Mouse (Mus musculus): Measurements from ENCODE around the gene St6galnac3.

The St6galnac3 gene

DNA sequence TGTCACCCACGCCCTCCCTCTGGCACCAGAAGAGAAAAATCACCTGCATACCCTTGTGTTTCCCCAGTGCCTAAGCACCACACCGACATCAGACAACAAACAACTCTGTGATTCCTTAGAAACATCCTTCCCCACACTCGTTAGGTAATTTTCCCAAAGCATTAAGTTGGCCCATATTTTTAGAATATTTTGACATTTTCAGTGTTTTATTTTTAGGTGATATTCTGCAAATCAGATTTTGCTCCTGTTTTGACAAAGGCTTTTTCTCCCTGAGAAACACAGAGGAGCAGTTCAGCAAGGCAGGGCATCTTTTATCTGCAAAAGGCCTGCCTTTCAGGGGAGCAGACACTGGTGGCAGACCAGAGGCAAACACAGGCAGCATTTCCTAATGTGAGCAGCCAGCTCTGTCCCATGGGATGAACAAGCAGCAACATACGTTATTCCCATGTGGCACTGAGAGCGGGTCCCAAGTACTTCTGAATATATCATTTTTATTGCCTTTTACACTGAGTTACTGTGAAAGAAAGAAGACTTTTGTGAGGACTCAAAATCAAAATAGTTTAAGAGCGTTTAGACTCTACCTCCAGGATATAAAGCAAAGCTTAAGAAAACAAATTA is 199.7 kb downstream of the St6galnac3 start:
- no peak for DNase-seq (ENCODE audit: low read depth, low spot score)

GRCm38 (mm10) chr3:153516848-153517247 is 208.1 kb downstream of the St6galnac3 start:
- no peak for DNase-seq (ENCODE audit: low read depth, low spot score)

GRCm38 (mm10) chr3:153513501-153514060 is 211.4 kb downstream of the St6galnac3 start:
- no peak for DNase-seq (ENCODE audit: low read depth, low spot score)

GRCm38 (mm10) chr3:153512545-153512944 is 212.4 kb downstream of the St6galnac3 start:
- no peak for DNase-seq (ENCODE audit: low read depth, low spot score)

GRCm38 (mm10) chr3:153511151-153511580 is 213.8 kb downstream of the St6galnac3 start:
- DNase-seq (ENCODE audit: low read depth, low spot score), result no peak

- no peak for DNase-seq (ENCODE audit: low read depth, low spot score)
These were observed 214.8 kb downstream of the St6galnac3 start for GRCm38 (mm10) chr3:153510048-153510630.

- DNase-seq (ENCODE audit: low read depth, low spot score), result no peak
These were observed 215.3 kb downstream of the St6galnac3 start for GRCm38 (mm10) chr3:153509643-153510042.

GRCm38 (mm10) chr3:153509029-153509428 is 215.9 kb downstream of the St6galnac3 start:
- DNase-seq (ENCODE audit: low read depth, low spot score), result no peak

DNA sequence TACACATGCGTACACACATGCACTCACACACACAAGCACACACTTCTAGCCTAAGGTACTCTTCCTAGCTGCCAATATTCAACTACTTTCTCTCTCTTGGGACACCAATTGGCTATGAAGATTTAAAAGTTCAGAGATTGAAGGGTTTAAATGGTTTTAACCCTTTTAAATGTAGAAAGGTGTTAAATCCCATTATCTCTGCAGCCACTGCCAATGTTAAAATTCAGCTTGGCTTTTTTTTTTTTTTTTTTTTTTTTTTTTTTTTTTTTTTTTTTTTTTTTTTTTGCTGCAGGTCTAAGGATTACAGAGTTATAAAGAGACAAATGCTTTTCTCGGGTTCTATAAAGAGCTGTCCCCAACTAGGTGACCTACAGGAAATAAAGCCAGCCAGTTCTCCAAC is 216.4 kb downstream of the St6galnac3 start:
- DNase-seq (ENCODE audit: low read depth, low spot score), result no peak

DNA sequence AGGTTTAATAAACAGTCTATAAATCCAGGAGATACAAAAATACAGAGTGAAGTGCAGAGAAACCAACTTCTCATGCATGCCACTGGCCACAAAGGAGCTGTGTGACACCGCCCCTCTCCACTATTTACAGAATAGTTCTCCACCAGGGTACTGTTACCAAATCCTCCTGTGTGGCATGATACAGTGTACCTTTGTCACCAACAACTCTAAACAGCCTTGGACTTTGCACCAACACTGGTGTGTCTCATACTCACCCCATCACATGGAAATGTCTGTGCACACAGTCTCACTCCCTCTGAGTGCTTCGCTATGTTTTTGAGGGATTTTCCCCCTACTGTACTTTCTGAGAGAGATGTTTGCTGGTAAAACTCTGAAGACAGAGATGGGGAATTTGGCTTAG is 217.4 kb downstream of the St6galnac3 start:
- no peak for DNase-seq (ENCODE audit: low read depth, low spot score)

- DNase-seq (ENCODE audit: low read depth, low spot score), result no peak
These were observed 222.5 kb downstream of the St6galnac3 start for GRCm38 (mm10) chr3:153502488-153502887.

DNA sequence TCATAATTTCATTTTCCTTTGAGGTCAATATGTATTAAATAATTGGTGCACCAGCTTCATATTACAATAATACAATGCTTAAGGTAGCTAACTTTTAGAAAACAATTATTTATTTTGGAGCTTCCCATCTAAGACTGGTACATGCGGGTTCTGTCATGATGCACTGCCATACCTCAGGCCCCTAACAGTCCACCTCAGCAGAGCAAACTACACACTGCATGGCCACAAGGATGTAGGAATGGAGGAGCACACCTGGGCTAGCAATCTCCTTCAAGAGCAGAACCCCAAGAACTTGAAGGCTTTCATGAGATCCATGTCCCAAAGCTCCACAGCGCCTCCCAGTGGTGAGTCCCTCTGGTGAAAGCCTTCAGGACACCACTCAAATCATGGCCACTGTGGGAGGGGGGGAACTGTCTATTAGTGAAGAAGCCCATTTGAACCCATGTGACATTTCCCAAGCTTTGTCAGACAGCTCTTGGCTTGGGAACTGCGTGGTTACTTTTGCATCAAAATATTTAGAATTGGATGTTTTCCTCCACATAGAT is 223.6 kb downstream of the St6galnac3 start:
- DNase-seq (ENCODE audit: low read depth, low spot score), result peak; percentile 31

GRCm38 (mm10) chr3:153492986-153493385 is 232.0 kb downstream of the St6galnac3 start:
- no peak for DNase-seq (ENCODE audit: low read depth, low spot score)

DNA sequence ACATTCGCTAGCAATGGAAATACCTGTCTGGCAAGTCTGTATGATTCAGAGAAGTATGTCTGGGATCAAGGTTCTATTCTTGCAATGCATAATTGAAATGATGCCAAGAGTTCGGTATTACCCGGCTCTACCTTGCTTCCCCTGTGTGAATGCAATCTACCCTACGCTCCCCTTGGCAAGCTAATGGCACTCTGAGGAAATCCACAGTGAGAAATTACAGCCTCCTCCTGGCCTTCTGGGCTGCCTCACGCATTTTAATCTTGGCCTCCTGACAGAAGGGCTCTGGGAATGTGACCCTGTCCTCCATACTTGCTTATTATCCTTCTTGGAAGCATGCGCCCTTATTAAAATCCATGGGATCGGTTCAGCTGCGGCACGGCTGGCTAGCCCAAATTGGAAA is 235.3 kb downstream of the St6galnac3 start:
- no peak for DNase-seq (ENCODE audit: low read depth, low spot score)

DNA sequence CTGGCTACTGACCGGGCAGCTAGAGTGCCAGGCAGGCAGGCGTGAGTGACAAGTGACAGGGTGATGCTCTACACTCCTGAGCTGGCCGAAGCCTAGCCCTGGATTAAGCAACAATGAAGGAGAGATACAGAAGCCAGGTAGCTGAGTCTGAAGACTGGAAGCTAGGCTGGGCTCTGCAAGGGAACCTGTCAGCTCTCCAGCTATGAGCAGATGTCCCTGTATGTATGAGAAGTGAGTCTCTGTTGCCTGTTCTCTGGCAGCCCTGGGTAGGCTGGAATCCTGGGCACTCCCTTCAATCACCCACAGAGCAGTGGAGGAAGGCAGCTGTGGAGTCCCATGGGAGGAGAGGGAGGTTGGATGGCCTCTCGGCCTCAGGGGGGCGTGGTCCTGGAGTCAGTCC is 236.0 kb downstream of the St6galnac3 start:
- DNase-seq (ENCODE audit: low read depth, low spot score), result no peak

GRCm38 (mm10) chr3:153485176-153485575 is 239.8 kb downstream of the St6galnac3 start:
- DNase-seq (ENCODE audit: low read depth, low spot score), result no peak

GRCm38 (mm10) chr3:153484701-153485100 is 240.3 kb downstream of the St6galnac3 start:
- DNase-seq (ENCODE audit: low read depth, low spot score), result no peak

- no peak for DNase-seq (ENCODE audit: low read depth, low spot score)
These were observed 241.3 kb downstream of the St6galnac3 start for GRCm38 (mm10) chr3:153483691-153484090.

DNA sequence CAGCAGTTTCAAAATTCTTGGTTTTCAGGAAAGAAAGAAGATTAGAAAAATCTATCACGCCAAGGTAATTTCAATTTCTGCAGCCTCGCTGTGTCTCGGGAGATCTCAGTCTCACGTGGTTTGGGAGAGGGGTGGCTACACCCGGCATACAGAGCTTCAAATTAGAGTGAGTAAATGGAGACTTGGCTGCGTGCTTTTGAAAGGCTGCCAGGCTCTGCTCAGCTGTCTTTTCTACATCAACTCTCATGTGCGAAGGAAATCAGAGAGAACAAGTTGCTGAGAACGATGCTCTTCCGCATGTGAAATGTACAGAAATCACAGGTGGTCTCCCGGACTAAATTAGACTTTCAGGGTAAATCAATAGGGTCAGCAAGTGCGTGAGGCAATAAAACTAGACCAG is 242.9 kb downstream of the St6galnac3 start:
- DNase-seq (ENCODE audit: low read depth, low spot score), result no peak

- DNase-seq (ENCODE audit: low read depth, low spot score), result no peak
These were observed 244.0 kb downstream of the St6galnac3 start for GRCm38 (mm10) chr3:153481012-153481411.

DNA sequence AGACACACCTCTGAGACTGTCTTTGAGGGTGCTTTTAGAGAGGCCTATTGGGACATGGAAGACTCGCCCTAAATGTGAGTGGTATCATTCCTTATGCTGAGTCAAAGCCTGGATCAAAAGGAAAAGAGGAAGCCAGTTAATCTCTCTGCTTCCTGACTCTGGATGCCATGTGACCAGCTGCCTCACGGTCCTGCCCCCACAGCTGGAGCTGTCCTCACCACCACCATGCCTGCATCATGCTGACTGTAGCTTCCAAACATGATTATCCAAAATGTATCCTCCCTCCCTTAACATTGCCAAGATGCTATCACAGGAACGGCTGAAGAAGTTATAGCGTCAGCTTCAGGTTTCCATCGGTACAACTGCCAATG is 244.4 kb downstream of the St6galnac3 start:
- no peak for DNase-seq (ENCODE audit: low read depth, low spot score)

GRCm38 (mm10) chr3:153480005-153480635 is 244.9 kb downstream of the St6galnac3 start:
- DNase-seq (ENCODE audit: low read depth, low spot score), result no peak

- no peak for DNase-seq (ENCODE audit: low read depth, low spot score)
These were observed 249.1 kb downstream of the St6galnac3 start for GRCm38 (mm10) chr3:153475919-153476318.

Measured in WW6 (cell line).